Mouse (Mus musculus): ENCODE data around the gene Cacna2d1.

Cacna2d1 gene

DNA sequence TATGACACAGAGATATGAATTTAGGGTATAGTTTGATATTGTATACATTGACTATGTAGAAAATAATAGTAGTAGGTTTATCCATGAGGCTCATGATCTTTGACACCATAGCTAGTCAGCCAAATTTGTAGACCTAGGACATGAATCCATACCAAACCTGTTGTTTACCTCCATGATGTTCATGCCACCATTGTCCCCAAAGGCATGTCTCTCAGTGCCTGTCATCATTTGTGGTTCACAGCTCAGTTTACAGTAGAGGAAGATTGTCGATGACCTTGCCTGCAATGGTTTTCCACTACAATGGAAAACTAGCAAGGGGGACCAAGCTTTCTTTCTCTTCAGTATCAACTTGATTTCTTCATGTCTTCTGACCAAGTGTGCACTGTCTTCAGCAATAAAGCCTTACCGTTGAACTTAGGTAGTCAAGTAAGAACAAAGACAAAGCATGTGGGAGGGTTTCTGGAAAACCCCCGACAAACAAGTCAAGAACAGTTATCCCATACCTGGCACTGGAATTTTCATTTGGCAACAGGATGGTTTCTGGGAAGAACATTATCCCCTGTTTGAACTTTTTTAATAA, 441.9 kb downstream of the Cacna2d1 start:
- DNase-seq (ENCODE audit: low read depth, low spot score): no peak

DNA sequence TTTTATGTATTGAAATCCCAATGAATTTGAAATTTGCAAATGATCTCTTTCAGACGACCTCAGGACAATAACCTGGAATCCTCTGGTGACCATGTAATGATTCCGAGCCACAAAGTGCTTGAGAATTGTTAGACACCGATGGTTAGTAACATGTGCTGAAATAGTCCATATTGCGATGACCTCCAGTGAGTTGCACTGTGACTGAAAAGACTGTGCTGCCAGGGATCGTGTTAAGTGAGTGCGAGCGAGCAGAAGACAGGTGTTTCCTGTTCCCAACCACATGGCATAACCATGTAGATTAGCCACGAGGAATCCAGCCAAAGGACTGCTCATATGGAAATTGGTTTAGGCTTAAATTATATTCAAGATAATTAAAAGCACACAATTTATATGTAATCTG, 475.5 kb downstream of the Cacna2d1 start:
- DNase-seq (ENCODE audit: low read depth, low spot score): no peak

DNA sequence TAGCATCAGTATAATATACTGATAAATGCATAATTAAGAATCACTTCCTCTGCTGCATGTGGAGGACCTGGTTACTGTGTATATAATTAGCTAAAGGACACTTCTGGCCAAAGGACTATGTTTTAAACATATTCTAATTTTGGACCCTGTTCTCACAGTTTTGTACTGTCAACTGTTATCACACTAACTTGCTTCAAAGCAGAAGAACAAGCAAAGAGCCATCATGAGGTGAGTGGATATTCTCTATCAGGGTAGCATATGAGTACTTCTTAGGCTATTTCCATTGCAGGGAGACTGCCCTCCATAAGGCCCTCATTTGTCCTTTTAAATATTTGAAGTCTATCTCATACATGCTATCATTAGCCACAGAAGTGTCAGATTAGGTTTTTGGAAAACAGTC, 480.2 kb downstream of the Cacna2d1 start:
- DNase-seq (ENCODE audit: low read depth, low spot score): no peak

DNA sequence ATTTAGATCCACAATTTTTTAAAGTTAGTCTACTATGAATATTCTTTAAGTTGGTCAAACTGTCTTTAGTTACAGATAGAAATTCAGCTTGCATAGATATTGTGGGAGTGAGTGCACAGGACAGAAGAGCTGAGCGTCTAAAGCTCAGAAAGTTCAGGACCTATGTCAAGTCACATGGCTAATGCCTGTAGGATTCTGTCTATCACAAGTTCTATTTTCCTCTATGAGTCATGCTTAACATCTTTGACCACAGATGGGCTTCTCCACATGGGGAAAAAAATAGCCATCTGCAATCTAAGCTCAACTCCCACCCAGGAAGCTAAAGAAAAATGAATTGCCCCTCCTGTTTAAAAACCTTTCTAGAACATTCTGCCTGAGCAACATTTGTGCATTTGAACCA, 483.5 kb downstream of the Cacna2d1 start:
- DNase-seq (ENCODE audit: low read depth, low spot score): no peak

DNA sequence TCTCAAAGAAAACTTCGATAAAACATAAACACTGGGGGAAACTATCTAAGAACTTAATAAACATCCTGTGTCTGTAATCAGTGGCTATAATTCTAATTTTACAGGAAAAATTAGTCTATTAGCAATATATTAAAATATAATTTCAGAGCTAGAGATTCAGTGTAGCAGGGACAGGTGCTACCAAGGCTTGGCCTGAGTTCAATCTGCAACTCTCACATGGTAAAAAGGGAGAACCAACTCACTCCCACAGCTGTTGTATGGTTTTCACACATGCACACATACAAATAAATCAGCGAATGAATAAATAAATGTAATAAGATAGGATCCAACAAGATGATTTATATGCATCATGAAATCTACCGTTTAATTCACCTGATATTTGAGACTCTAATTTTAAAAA, 484.0 kb downstream of the Cacna2d1 start:
- DNase-seq (ENCODE audit: low read depth, low spot score): no peak
